Mouse (Mus musculus) bone marrow macrophage, adult 2 months (primary cell): ENCODE data around the gene Elmo1.

Experiments used
- CTCF ChIP-seq: IDR thresholded peaks from 2 replicates; pipeline ENCODE4 v1.5.1; 2012; ENCODE audit warnings: low read depth, mild to moderate bottlenecking, low read length, moderate library complexity
- POLR2A ChIP-seq: IDR thresholded peaks from 2 replicates; pipeline ENCODE4 v1.6.1; 2012; ENCODE audit warnings: mild to moderate bottlenecking, low read depth, low read length, borderline replicate concordance

- no peak for TF ChIP-seq POLR2A
- no peak for TF ChIP-seq CTCF
Measured at GRCm38 (mm10) chr13:20464161-20464560, 373.8 kb downstream of the Elmo1 start.
